ENCODE assay signal across 9 mouse cellular contexts in genomic region chr2:92768088-92768487, GRCm38 (mm10).
DNase-seq lines count a peak whose midpoint lies in the region.
"Had no signal": no experiment of that assay in that cellular context is flagged by ENCODE, and none has a peak within 500 bp of the region (broad histone marks: within the 10 kb centered on the region; RNA-seq: fewer than 3 reads in every experiment).

No protein-coding gene starts in this region.

- DNase-seq in adrenal gland, postnatal 10 days: peak; percentile 49
- no peak for DNase-seq in adrenal gland, adult 8-10 months
- DNase-seq in layer of hippocampus, postnatal 10 days (ENCODE audit: low spot score in 2 of 2): peak; percentile 54 to 64
- no peak for DNase-seq in layer of hippocampus, adult 9-10 months (ENCODE audit: low spot score)
- peak; percentile 66 for DNase-seq in Muller cell, postnatal 12 days (ENCODE audit: inconsistent ontology term)
- DNase-seq in fibroblast of lung, adult 2 months (ENCODE audit: low read depth): peak; percentile 46
- DNase-seq in frontal cortex, postnatal 25 days (ENCODE audit: low spot score in 2 of 2): no peak
- no peak for DNase-seq in spleen, adult 12 weeks (ENCODE audit: low spot score)
- DNase-seq: lung, embryonic 14.5 days had no signal

Comparison
In these comparisons a context has a peak if more than half of its experiments do, and no peak if none do; other contexts are left out.
1. DNase-seq: peak in adrenal gland, postnatal 10 days (single experiment), layer of hippocampus, postnatal 10 days (2 of 2), Muller cell, postnatal 12 days (single experiment) and fibroblast of lung, adult 2 months (single experiment); none in adrenal gland, adult 8-10 months (single experiment), layer of hippocampus, adult 9-10 months (single experiment), frontal cortex, postnatal 25 days (0 of 2) and spleen, adult 12 weeks (single experiment).